Mouse (Mus musculus) MEL (cell line): ENCODE data around the gene Tshz2. TPM values are rescaled to one million over a fixed set of nuclear protein-coding genes. Genes with fewer than 3 reads are reported as not detected.

Experiments
- DNase-seq: peaks from one replicate; pipeline ENCODE4 v3.0.0; 2011; ENCODE audit warnings: low read depth, low spot score
- H3K27ac ChIP-seq: 2 replicates; pipeline ENCODE4 v1.5.1; 2012; ENCODE audit warnings: low read depth, mild to moderate bottlenecking, control low read depth, low read length, moderate library complexity; ENCODE audit not compliant: control insufficient read depth
- H3K27me3 ChIP-seq, 2 experiments: fragments of 150-350 bp in 1 of 2; sonication (generic) in 1 of 2; 2 replicates each; pipeline ENCODE4 v1.6.1; 2012; ENCODE audit warnings: low read length in 2 of 2, mild to moderate bottlenecking in 2 of 2, improper control_type of control experiment in 1 of 2, moderate library complexity in 1 of 2; ENCODE audit not compliant: insufficient read depth in 2 of 2, control insufficient read depth in 1 of 2
- H3K36me3 ChIP-seq, 2 experiments: 2 replicates each; pipeline ENCODE4 v1.6.1; 2012 to 2014; ENCODE audit warnings: low read length in 2 of 2, improper control_type of control experiment in 1 of 2, inconsistent platforms in 1 of 2, mild to moderate bottlenecking in 1 of 2; ENCODE audit not compliant: insufficient read depth in 2 of 2, control insufficient read depth in 1 of 2
- H3K4me1 ChIP-seq, 2 experiments: fragments of 150-350 bp in 1 of 2; sonication (generic) in 1 of 2; 2 replicates each; pipeline ENCODE4 v1.6.1; 2012; ENCODE audit warnings: low read length in 2 of 2, improper control_type of control experiment in 1 of 2, mild to moderate bottlenecking in 1 of 2; ENCODE audit not compliant: insufficient read depth in 2 of 2, control insufficient read depth in 1 of 2
- H3K4me3 ChIP-seq, 2 experiments: fragments of 150-350 bp in 1 of 2; sonication (generic) in 1 of 2; 2 replicates each; pipeline ENCODE4 v1.5.1; 2012; ENCODE audit warnings: low read depth in 2 of 2, low read length in 2 of 2, mild to moderate bottlenecking in 2 of 2, moderate library complexity in 2 of 2, control low read depth in 1 of 2, improper control_type of control experiment in 1 of 2; ENCODE audit not compliant: control insufficient read depth in 1 of 2, insufficient read depth in 1 of 2
- H3K79me2 ChIP-seq: 2 replicates; pipeline ENCODE4 v1.6.1; 2012; ENCODE audit warnings: mild to moderate bottlenecking, low read length, moderate library complexity; ENCODE audit not compliant: control insufficient read depth, poor library complexity, insufficient read depth
- H3K9ac ChIP-seq: 2 replicates; pipeline ENCODE4 v1.6.1; 2012; ENCODE audit warnings: low read depth, mild to moderate bottlenecking, control low read depth, low read length, moderate library complexity; ENCODE audit not compliant: control insufficient read depth, poor library complexity, severe bottlenecking
- H3K9me3 ChIP-seq: fragments of 150-350 bp; sonication (generic); replicated peaks from 2 replicates; pipeline ENCODE4 v1.6.1; 2012; ENCODE audit warnings: mild to moderate bottlenecking, low read length, improper control_type of control experiment, moderate library complexity; ENCODE audit not compliant: insufficient read depth
- BHLHE40 ChIP-seq: IDR thresholded peaks from 2 replicates; pipeline ENCODE4 v1.6.1; 2012; ENCODE audit warnings: low read depth, mild to moderate bottlenecking, inconsistent platforms, low read length, improper control_type of control experiment, borderline replicate concordance
- CHD2 ChIP-seq: IDR thresholded peaks from 2 replicates; pipeline ENCODE4 v1.6.1; 2011; ENCODE audit warnings: low read length, improper control_type of control experiment
- CTCF ChIP-seq, 3 experiments: IDR thresholded peaks in 2 of 3; conservative IDR thresholded peaks in 1 of 3; 2 replicates each; pipeline ENCODE4 v1.5.1; 2011 to 2012; ENCODE audit warnings: low read length in 3 of 3, low read depth in 2 of 3, mild to moderate bottlenecking in 2 of 3, improper control_type of control experiment in 1 of 3, inconsistent platforms in 1 of 3, mixed read lengths in 1 of 3, moderate library complexity in 1 of 3; ENCODE audit not compliant: control insufficient read depth in 1 of 3, insufficient read depth in 1 of 3, poor library complexity in 1 of 3, severe bottlenecking in 1 of 3
- ELF1 ChIP-seq: IDR thresholded peaks from 2 replicates; pipeline ENCODE4 v1.6.1; 2014; ENCODE audit warnings: low read depth, mild to moderate bottlenecking, inconsistent platforms, low read length, improper control_type of control experiment, moderate library complexity
- HCFC1 ChIP-seq: IDR thresholded peaks from 2 replicates; pipeline ENCODE4 v1.6.1; 2012; ENCODE audit warnings: low read depth, mild to moderate bottlenecking, inconsistent platforms, low read length, improper control_type of control experiment, moderate library complexity
- KAT2A ChIP-seq: conservative IDR thresholded peaks from 2 replicates; pipeline ENCODE4 v1.6.1; 2012; ENCODE audit warnings: low read depth, low read length, improper control_type of control experiment, inconsistent platforms
- MEF2A ChIP-seq: IDR thresholded peaks from 2 replicates; pipeline ENCODE4 v1.6.1; 2014; ENCODE audit warnings: low read depth, mild to moderate bottlenecking, inconsistent platforms, low read length, improper control_type of control experiment; ENCODE audit not compliant: poor library complexity, insufficient replicate concordance, severe bottlenecking; ENCODE audit errors: extremely low read depth
- MXI1 ChIP-seq: IDR thresholded peaks from 2 replicates; pipeline ENCODE4 v1.6.1; 2011; ENCODE audit warnings: mild to moderate bottlenecking, low read depth, low read length, improper control_type of control experiment
- MYB ChIP-seq: IDR thresholded peaks from 2 replicates; pipeline ENCODE4 v1.6.1; 2011; ENCODE audit warnings: mild to moderate bottlenecking, low read depth, low read length, improper control_type of control experiment
- RAD21 ChIP-seq: IDR thresholded peaks from 2 replicates; pipeline ENCODE4 v1.6.1; 2011; ENCODE audit warnings: mild to moderate bottlenecking, low read depth, low read length, improper control_type of control experiment
- SIN3A ChIP-seq: IDR thresholded peaks from 2 replicates; pipeline ENCODE4 v1.6.1; 2012; ENCODE audit warnings: low read length, improper control_type of control experiment, inconsistent platforms
- SMC3 ChIP-seq: IDR thresholded peaks from 2 replicates; pipeline ENCODE4 v1.6.1; 2011; ENCODE audit warnings: low read depth, low read length, improper control_type of control experiment
- TCF12 ChIP-seq: IDR thresholded peaks from 2 replicates; pipeline ENCODE4 v1.6.1; 2014; ENCODE audit warnings: low read depth, mild to moderate bottlenecking, inconsistent platforms, low read length, improper control_type of control experiment, moderate library complexity
- ZC3H11A ChIP-seq: IDR thresholded peaks from 2 replicates; pipeline ENCODE4 v1.6.1; 2012; ENCODE audit warnings: low read depth, mild to moderate bottlenecking, inconsistent platforms, low read length, improper control_type of control experiment
- ZKSCAN1 ChIP-seq: IDR thresholded peaks from 2 replicates; pipeline ENCODE4 v1.6.1; 2012; ENCODE audit warnings: low read depth, mild to moderate bottlenecking, inconsistent platforms, low read length, improper control_type of control experiment, moderate library complexity
- ZMIZ1 ChIP-seq: IDR thresholded peaks from 2 replicates; pipeline ENCODE4 v1.6.1; 2012; ENCODE audit warnings: low read depth, mild to moderate bottlenecking, inconsistent platforms, low read length, improper control_type of control experiment, moderate library complexity
- ZNF384 ChIP-seq: IDR thresholded peaks from 2 replicates; pipeline ENCODE4 v1.6.1; 2012; ENCODE audit warnings: low read depth, mild to moderate bottlenecking, inconsistent platforms, low read length, improper control_type of control experiment
- polyA plus RNA-seq, 2 experiments: library from polyadenylated mRNA; stranded (reverse) in 1 of 2; unstranded in 1 of 2; fragments of >175 nt in 1 of 2; fragments of >200 nt in 1 of 2; gene quantifications; 2 replicates each; pipeline versions ENCODE4 v1.2.1 to v1.2.4; 2012; ENCODE audit warnings: low replicate concordance in 2 of 2, low read depth in 1 of 2; ENCODE audit not compliant: insufficient read length in 2 of 2, insufficient read depth in 1 of 2, missing spikeins in 1 of 2
- total RNA-seq: library from RNA; depleted of rRNA; stranded (reverse); fragments of 300-350 nt; gene quantifications from 2 replicates; pipeline ENCODE4 v1.2.3, GENCODE M21; 2012

The Tshz2 gene
- total and polyA plus RNA-seq, 3 experiments = not detected

GRCm38 (mm10) chr2:170058774-170059173 lies 426.0 kb downstream of the Tshz2 start:
- H3K79me2 ChIP-seq = no peaks in the 10 kb centered on the region
- no peaks in the 10 kb centered on the region for H3K4me1 ChIP-seq
- H3K4me3 ChIP-seq = no peak overlapping the region
- H3K27ac ChIP-seq = no peak overlapping the region
- H3K36me3 ChIP-seq = no peaks in the 10 kb centered on the region
- no peak for TF ChIP-seq ZMIZ1
- TF ChIP-seq ZKSCAN1 = no peak
- no peak for TF ChIP-seq BHLHE40
- no peak for TF ChIP-seq HCFC1
- TF ChIP-seq CHD2 = no peak
- TF ChIP-seq ZC3H11A = no peak
- TF ChIP-seq ELF1 = no peak
- TF ChIP-seq MXI1 = no peak
- no peak for TF ChIP-seq ZNF384
- no peak for TF ChIP-seq KAT2A
- TF ChIP-seq MEF2A = no peak
- TF ChIP-seq TCF12 = no peak
- no peak for TF ChIP-seq SIN3A
- DNase-seq = no peak
- H3K9ac ChIP-seq = no peak overlapping the region
- no peaks in the 10 kb centered on the region for H3K27me3 ChIP-seq
- no peaks in the 10 kb centered on the region for H3K9me3 ChIP-seq

DNA sequence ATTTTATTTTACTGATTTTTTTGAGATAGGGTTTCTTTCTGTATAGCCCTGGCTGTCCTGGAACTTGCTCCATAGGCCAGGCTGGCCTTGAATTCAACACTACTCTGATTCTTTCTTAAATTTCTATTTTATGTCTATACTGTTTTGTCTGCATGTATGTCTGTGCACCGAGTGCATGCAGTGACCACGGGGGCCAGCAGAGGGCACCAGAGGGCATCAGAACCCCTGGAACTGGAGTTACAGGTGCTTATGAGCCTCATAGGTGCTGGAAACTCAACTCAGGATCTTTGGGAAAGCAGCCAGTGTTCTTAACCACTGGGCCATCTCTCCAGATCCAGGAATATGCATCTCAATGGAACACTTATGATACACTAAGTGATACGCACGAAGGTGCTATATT lies 427.3 kb downstream of the Tshz2 start:
- DNase-seq = peak; percentile 50

More for the DNA sequence above, 427.3 kb downstream of the Tshz2 start:
- H3K36me3 ChIP-seq = no peaks in the 10 kb centered on the region
- no peak overlapping the region for H3K9ac ChIP-seq
- no peaks in the 10 kb centered on the region for H3K79me2 ChIP-seq
- TF ChIP-seq ZC3H11A = peak; percentile 80
- peak; percentile 70 for TF ChIP-seq RAD21
- TF ChIP-seq SMC3 = peak; percentile 89
- TF ChIP-seq ELF1 = 0 out of 2 replicates have a peak, but pooled peaks have one; percentile 8
- peak; percentile 73 to 88 (median 80) for TF ChIP-seq CTCF (IDR thresholded peaks at IDR 0.05 in 2 of 3, conservative IDR thresholded peaks at IDR 0.05 in 1 of 3; ENCODE audit: control insufficient read depth in 1 of 3, insufficient read depth in 1 of 3, low read depth in 2 of 3, low read length in 3 of 3, poor library complexity in 1 of 3, severe bottlenecking in 1 of 3)
- TF ChIP-seq MYB = no peak
- H3K4me3 ChIP-seq = no peak overlapping the region
- no peaks in the 10 kb centered on the region for H3K9me3 ChIP-seq
- H3K27me3 ChIP-seq = no peaks in the 10 kb centered on the region
- H3K27ac ChIP-seq = no peak overlapping the region
- no peaks in the 10 kb centered on the region for H3K4me1 ChIP-seq
